Mouse (Mus musculus): ENCODE data around the gene Tnnt2.

Gene Tnnt2

GRCm38 (mm10) chr1:135818481-135819086 lies 17.6 kb upstream of the Tnnt2 start, which contains the start of gene Lad1:
Lad1 (plus strand) TSS chr1:135818598.
- peak; percentile 42 for DNase-seq (ENCODE audit: low read depth, low spot score)

DNA sequence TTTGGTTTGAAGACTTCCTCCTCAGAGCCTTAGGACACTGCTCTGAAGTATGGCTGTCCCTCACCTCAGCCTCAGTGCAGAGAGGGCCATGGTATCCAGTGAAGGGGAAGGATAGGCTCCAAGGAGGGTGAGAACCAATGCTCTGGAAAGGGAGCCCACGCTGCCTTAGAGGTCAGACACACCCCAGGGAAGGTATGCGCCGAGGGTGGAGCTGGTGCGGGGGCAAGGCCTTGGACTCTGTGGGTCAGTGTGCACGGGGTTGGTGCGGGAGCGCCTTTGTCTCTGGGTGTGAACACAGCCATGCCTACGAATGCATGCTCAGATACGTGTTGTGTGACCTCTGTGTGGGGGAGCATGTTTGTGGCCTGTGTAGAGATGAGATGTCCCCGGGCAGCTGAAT lies 16.1 kb upstream of the Tnnt2 start:
- DNase-seq (ENCODE audit: low read depth, low spot score) = no peak

- DNase-seq (ENCODE audit: low read depth, low spot score) = no peak
Measured at GRCm38 (mm10) chr1:135820736-135821364, 15.3 kb upstream of the Tnnt2 start.

- no peak for DNase-seq (ENCODE audit: low read depth, low spot score)
Measured at GRCm38 (mm10) chr1:135821780-135822179, 14.4 kb upstream of the Tnnt2 start.

DNA sequence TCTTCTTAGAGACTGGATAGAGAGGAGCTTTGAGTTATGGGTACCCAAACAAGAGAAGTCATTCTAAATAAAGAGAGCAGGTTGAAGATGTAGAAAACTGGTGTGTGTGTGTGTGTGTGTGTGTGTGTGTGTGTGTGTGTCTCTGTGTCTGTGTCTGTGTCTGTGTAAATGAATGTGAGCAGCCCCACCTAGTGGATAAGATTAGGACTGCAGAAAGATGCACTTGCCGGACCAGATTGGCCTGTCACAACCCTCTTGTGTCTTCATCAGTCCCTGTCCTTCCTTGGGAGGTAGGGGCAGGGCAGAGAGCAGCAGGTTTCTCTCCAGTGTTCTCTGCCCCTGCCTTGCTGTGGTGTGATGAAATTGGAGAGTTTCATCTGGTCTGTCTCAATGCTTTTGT lies 7.2 kb upstream of the Tnnt2 start:
- peak; percentile 75 for DNase-seq (ENCODE audit: low read depth, low spot score)

GRCm38 (mm10) chr1:135834206-135834859 lies 1.8 kb upstream of the Tnnt2 start:
- DNase-seq (ENCODE audit: low read depth, low spot score) = no peak

GRCm38 (mm10) chr1:135834983-135835382 lies 1.2 kb upstream of the Tnnt2 start:
- no peak for DNase-seq (ENCODE audit: low read depth, low spot score)

DNA sequence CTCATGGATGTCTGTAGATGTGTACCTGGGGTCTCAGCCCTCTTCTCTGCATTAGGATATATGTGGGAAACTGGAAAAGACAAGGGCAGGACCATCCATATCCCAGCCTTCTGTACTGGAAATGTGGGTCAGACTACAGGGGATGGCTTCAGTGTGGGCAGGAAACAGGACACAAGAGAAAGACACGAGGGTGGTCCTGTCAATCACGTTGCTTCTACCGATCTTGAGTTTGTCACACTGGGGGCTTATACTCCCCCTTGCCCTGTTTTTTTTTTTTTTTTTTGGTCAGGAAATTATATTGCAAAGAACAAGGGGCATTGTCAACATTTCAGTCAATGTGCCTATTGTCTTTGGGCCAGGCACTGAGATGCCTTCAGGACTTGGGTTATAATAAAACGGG lies 2.5 kb downstream of the Tnnt2 start:
- DNase-seq (ENCODE audit: low read depth, low spot score) = no peak

- DNase-seq (ENCODE audit: low read depth, low spot score) = no peak
Measured at GRCm38 (mm10) chr1:135839065-135839464, 2.9 kb downstream of the Tnnt2 start.

- DNase-seq (ENCODE audit: low read depth, low spot score) = no peak
Measured at GRCm38 (mm10) chr1:135840675-135841395, 4.7 kb downstream of the Tnnt2 start.

DNA sequence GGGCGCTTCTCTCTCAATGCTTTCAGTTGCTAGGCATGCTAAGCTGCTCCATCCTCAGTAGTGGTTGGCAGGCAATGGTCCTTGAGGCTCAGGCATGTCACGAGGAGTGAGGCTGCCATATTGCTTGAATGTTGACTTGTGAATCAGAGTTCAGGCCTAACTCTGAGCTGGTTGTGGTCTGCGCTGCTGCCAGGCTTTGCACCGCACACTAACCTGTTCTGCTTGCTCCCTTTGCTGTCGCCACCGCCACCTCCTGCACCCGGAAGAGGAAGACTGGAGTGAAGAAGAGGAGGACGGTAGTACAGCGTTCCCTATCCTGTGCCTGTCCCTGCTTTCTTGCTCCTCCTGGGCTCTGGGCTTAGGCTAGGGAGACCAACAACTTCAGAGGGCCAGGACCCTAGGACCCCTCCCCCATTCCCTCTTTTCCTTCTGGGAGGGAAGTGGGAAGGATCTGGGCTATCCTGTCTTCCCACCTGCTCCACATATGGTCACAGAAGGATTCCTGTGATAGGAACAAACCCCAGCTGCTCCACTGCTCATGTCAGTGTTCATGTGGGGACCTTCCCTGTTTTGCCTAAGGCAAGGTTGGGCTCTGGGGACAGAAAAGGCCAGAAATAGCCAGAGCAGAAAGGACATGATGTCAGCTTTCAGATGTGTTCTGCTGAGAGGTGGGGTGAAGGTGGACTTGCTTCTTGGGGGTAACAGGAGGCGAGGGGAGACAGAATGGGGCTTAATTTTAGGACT lies 7.5 kb downstream of the Tnnt2 start:
- no peak for DNase-seq (ENCODE audit: low read depth, low spot score)

- no peak for DNase-seq (ENCODE audit: low read depth, low spot score)
Measured at GRCm38 (mm10) chr1:135844481-135844880, 8.3 kb downstream of the Tnnt2 start.

GRCm38 (mm10) chr1:135846632-135847031 lies 10.5 kb downstream of the Tnnt2 start:
- DNase-seq (ENCODE audit: low read depth, low spot score) = no peak

DNA sequence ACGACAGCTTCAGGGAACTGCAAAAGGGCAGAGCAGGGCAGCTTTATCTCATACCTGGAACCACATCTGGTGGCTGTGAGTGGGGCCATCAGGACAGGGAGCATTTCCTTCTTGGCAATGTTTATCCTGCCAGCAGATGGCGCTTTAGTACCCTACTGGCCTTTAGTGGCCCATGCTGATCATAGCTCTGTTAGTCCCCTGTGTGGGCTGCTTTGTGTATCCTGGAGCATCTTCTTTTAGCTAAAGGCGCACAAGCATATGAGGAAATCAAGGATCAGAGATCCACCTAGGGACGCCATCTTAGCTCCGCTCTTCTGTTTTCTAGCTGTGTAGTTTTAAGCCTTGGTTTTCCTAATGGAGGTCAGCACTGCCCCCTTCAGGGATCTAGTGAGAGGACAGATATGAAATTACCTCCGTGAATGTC lies 11.0 kb downstream of the Tnnt2 start:
- peak; percentile 48 for DNase-seq (ENCODE audit: low read depth, low spot score)

DNA sequence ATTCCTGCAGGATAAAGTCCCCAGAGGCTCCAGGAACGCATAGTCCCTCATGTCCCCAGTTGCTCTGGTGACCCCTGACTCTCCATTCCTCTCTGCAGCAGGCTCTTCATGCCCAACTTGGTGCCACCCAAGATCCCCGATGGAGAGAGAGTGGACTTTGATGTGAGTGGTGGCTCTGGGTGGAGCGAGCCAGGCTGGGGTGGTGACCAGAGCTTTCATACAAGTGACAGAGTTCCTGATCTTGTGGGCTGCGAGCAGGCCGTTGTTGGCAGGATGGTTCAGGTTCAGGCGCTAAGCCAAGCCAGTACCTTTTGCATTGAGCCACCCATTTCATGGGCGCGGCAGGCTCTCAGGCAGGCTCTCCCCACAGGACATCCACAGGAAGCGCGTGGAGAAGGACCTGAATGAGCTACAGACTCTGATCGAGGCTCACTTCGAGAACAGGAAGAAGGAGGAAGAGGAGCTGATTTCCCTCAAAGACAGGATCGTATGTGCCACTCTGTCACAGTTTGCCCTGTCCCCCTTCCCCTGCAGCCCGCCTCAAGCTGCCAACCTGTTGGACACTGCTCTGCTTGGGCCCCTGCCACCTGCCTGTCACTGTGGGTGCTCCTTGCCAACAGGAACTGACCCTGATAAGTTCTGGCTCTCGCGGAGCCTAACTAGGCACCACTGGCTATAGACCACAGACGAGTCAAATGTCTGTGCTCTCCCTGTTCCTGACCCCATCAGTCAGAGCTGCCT lies 11.6 kb downstream of the Tnnt2 start:
- no peak for DNase-seq (ENCODE audit: low read depth, low spot score)

GRCm38 (mm10) chr1:135850722-135851512 lies 14.8 kb downstream of the Tnnt2 start:
- DNase-seq (ENCODE audit: low read depth, low spot score) = no peak

DNA sequence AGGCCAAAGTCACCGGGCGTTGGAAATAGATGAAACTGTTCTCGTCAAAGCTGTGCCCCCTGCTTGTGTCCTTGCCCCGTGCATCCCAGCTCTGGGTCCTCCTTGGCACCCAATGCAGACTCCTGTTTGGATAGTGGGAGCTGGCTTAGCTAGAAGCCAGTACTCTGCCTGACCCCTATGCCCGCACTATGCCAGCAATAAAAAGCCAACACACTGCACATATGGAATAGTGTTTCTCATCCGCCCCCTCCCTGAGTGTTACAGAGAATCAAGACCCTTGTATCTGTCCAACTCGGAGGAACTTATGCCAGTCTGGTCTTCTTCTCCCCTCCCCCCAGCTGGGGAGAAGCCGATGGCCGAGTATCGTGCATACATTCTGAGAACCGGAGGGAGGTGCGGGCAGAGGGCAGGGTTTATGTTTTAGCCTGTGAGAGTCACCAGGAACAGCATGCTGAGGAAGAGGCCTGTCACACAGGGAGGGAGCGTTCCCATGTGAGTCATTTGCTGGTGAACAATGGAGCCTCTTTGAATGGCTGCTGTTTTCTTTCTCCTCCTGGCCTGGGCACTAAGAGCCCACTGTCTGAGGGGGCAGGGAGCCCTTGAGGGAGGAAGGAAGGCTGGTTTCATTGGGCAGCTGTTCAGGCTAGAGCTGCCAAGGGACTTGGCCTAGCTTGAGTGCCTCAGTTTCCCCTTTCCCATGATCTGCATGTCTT lies 16.0 kb downstream of the Tnnt2 start:
- no peak for DNase-seq (ENCODE audit: low read depth, low spot score)

GRCm38 (mm10) chr1:135853200-135853599 lies 17.0 kb downstream of the Tnnt2 start:
- no peak for DNase-seq (ENCODE audit: low read depth, low spot score)

DNA sequence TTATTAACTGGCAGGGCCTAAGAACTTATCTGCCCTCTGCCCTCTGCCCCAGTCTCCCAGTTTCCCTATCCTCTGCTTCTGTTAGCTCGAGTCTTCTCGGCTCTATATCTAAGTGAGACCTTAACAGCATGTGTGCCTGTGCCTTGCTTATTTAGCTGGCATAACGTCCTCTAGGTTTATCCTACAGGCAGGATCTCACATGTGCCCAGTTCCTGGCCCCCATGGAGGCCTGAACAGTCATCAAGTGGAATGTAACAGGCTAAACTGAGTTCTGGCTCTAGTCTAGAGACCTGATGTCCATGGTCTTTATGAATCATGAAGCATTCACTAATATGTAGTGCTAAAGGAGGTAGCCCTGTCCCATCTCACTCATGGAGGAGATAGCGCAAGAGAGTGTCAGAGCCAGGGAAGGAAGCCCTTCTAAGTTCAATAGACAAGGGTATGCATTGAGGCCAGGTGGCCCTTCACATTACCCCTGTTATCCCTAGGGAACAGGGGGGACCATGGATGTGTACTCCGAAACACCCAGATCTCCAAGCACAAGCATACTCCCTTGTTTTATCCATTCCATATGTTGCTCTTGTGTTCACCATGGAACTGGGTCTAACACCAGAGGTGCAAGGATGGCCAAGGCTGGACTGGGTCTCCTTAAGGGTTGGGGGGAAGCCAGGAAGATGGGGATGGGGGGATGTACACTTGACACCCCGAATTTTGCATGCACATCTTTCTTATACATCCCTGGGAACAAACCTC lies 18.6 kb downstream of the Tnnt2 start:
- no peak for DNase-seq (ENCODE audit: low read depth, low spot score)
